Mouse (Mus musculus) c-Kit-positive CD71-negative TER-119-negative erythroid progenitor cells, embryonic 14.5 days (primary cell): ENCODE measurements around the gene Stfa2l1.
"Not testable (repeated sequence)": the region's sequence is repeated elsewhere in the genome, so short reads cannot be mapped to it uniquely, and the experiment has no call there.

Experiments used
- DNase-seq: peaks from one replicate; pipeline ENCODE4 v3.0.0-alpha.2; 2013; ENCODE audit warnings: low read depth

Gene Stfa2l1

GRCm38 (mm10) chr16:36156402-36156975 is at the start of gene Stfa2l1:
Stfa2l1 (plus strand) TSS chr16:36156811.
- no peak for DNase-seq

DNA sequence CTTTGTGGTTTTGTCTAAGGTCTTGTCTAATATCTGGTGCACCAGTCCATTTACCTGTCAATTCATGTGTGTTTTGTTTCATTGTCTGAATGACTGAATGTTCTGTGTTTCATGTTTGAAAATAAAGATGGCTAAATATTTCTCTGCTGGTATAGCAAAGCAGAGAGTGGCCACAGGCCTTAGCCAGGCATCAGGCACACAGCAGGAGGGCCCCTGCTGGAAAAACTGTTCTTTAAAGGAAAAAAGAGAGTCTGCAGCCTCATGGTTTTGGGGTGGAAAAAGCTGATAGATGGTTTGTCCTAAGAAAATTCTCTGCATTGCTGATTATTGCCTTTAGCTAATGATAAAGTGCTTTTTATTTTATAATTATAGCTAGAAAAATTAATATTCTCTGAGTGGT is 45.1 kb upstream of the Stfa2l1 start:
- not testable (repeated sequence) for DNase-seq

DNA sequence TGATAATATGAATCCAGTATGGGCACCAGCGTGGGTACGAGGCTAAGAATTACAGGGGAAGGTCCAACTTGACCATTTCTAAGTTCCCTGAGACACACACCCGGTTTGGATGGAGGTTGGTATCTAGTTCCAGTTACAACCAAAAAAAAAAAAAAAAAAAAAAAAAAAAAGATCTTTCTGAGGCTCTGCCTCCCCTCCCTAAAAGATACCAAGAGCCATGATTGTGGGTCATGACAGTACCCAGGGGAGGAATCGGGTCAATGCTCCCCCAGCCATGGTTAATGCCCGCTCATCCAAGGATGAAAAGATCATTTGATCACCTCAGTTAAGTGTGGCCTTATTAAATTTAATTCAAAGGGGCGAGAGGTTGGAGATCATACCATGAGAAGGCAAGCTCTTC is 40.9 kb upstream of the Stfa2l1 start:
- not testable (repeated sequence) for DNase-seq

DNA sequence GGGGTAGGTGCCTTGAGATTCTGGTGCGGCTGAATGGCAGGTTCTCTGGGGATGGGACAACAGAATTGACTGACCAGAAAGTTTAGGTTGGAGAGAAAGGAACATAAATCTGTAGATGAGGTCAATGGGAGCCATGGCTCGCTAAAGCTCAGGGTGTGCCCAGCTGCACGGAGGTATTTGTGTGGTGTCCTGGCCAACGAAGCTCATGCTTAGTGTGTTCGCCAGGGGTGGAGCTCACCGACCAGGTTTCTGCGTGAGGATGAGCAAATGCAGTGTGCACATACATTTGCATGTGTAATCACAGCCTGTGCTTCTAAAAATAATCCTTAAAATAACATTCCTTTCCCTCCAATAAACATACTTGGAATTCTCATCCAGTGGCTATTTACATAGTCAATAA is 28.5 kb upstream of the Stfa2l1 start:
- DNase-seq: no peak

GRCm38 (mm10) chr16:36131141-36131540 is 25.5 kb upstream of the Stfa2l1 start, which contains the start of gene Csta1:
Csta1 (minus strand) TSS chr16:36131241.
- no peak for DNase-seq

- DNase-seq: no peak
These were observed 18.4 kb upstream of the Stfa2l1 start for GRCm38 (mm10) chr16:36138201-36138600.

DNA sequence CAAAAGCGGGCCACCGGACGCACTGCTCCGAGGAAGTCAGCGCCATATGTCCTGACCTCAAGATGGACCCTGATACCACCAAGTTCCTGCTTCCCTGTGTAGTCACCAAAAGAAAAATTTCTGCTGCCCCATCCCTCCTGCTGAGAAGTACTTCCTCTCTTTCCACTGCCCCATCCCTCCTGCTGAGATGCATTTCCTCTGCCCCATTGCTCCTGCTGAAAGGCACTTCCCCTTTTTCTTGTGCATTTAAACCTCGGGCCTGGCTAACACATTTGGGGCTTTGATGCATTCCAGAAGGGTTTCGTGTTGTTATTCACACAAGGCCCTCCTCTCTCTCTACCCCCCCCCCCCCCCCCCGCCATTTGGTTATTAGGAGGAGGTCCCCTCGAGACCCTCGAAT is 11.2 kb downstream of the Stfa2l1 start:
- DNase-seq: not testable (repeated sequence)

DNA sequence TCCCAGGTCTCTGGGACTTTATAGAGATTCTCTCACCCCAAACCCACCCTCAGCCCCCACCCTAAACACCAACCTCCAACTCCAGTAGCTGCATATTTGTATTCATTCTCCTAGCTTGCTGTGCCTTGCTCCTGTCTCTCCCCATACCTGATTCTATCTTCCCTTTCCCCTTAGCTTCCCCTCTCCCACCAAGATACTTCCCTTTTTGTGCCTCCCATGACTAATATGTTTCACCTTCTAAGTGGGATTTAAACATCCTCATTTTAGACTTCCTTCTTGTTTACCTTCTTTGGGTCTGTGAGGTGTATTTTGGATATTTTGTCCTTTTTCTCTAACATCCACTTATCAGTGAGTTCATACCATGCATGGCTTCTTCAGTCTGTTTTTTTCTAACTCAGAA is 19.5 kb downstream of the Stfa2l1 start:
- no peak for DNase-seq

DNA sequence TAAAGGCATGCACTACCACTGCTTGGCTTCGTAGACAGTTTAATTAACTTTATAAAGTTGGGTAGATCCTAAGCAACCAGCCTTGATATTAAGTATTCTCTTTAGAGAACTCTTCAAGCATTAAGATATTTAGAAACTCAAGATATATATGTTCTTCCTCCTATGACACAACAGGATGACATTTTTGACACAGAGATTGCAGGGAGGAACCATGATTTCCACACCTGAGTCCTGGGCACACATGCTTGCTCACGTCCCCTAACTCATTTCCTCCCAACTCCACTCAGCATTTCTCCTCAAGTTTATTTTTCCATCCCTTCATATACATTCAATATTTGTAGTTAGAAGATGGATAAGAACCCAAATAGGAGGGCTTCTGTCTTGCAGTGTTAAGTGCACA is 23.3 kb downstream of the Stfa2l1 start:
- no peak for DNase-seq

- not testable (repeated sequence) for DNase-seq
These were observed 27.3 kb downstream of the Stfa2l1 start, which contains the start of gene Gm5483 for GRCm38 (mm10) chr16:36183912-36184311. Gm5483 (plus strand) TSS chr16:36184212.

GRCm38 (mm10) chr16:36199226-36199625 is 42.6 kb downstream of the Stfa2l1 start:
- DNase-seq: no peak

DNA sequence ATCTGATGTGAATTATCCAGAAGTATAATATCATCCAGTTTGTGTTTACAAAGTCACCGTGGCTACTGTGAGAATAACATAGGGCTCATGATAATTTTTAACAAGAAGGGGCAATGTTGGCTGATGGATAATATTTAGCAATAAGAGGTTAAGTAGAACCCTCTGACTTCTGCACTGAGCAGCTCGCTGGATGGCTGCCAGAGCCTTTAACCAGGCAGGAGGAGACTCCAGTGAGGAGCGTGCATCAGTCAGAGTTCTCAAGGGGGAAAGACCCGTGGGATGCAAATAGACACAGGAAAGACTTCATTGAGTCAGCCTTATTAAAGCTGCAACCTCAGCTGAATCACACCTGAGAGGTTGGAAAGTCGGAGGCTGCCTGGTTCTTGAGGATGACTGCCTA is 47.2 kb downstream of the Stfa2l1 start:
- no peak for DNase-seq

DNA sequence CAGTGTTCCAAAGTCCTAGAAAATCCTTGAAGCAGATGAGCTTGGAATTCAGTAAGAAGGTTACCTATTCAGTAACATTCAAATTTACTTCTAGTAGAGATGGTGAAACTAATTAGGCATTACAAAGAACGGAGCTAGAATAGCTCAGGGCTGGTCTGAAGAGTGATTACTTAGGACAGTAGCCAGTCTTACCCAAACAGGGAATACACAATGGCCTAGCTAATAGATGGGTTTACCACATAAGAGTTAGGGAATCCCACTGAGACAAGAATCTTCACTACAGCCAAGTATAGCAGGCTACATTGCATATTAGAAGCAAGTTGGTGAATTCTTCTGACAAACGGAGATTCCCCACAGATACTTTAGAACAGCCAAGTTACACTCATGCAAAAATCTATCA is 49.1 kb downstream of the Stfa2l1 start:
- DNase-seq: not testable (repeated sequence)

- DNase-seq: no peak
These were observed 53.4 kb downstream of the Stfa2l1 start, which contains the start of gene Gm5416 for GRCm38 (mm10) chr16:36209967-36210453. Gm5416 (plus strand) TSS chr16:36210403.
